Mouse (Mus musculus): ENCODE measurements around the gene Sema3g. TPM values are rescaled to one million over a fixed set of nuclear protein-coding genes. Genes with fewer than 3 reads are reported as not detected.

The Sema3g gene
- total RNA-seq, 1 experiment from 2014 or later: 6.3 TPM

DNA sequence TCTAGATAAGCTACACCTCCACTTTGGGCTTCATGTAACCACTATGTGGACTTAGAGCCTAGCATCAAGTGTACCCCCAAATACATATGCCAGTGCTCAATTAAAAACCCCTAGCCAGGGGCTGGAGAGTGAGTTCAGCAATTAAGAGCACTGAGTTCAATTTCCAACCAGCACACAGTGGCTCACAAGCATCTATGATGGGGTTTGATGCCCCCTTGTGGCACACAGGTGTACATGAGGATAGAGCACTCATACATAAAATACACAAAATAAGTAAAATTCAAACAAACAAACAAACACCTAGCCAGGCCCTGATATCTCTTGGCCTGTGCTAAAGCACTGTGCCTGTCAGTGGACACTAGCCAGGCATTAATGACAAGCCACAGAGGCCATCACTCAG is 21.7 kb upstream of the Sema3g start:
- no peak for DNase-seq

DNA sequence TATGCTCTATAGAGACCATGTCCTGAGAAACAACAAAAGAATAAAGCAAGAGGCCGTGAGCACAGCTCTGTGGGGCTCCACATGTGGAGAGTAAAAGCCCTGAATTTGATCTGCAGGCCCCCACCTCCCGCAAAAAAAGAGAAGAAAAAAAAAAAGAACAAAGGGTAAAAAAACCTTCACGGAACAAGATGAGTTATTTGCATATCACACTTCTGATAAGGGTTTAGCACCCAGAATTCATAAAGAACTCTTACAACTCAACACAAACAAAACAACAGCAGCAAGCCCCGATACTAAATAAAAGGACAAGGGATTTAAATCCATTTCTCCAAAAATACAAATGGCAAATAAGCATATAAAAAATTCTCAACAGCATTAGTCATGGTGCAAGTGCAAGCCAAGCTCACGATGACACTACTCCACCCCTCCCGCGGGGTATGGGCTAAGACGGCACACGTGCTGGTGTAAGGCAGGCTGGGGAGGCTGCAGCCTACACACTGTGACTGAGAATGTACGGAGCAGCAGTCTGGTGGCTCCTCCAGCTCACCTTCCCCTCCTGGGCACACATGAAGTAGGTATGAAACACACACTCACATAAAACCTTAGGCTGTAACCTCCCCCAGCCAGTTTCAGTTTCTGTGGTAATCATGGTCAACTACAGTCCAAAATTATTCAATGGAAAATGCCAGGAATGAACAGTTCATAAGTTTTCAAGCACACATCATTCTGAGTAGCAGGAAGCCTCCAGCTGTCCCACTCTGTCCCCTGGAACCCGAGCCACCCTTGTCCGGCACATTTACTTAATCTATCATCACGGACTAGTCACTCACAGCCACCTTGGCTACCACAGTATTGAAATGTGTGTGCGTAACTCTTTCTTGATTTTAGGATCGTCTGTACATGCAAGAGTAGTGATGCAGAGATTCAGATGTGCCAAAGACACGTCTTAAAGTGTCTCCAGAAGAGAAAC is 19.8 kb upstream of the Sema3g start:
- DNase-seq: peak; percentile 68

DNA sequence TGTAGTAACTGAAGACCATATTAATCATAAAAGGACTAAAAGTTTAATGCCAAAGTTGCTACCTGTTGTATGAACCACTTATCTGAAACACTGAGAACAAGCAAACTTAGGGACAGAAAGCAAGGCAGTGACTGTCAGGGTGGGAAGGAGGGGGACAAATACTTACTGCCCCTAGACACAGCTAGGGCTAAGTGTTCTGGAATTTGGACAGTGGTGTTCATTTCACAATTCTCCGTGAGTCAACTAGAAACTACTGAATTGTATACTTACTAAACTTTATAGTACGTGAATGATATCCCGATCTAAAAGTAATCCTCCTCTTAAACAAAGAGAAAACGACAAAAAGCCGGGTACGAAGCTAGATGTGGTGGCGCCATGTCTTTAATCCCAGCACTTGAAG is 18.1 kb upstream of the Sema3g start:
- DNase-seq: no peak

DNA sequence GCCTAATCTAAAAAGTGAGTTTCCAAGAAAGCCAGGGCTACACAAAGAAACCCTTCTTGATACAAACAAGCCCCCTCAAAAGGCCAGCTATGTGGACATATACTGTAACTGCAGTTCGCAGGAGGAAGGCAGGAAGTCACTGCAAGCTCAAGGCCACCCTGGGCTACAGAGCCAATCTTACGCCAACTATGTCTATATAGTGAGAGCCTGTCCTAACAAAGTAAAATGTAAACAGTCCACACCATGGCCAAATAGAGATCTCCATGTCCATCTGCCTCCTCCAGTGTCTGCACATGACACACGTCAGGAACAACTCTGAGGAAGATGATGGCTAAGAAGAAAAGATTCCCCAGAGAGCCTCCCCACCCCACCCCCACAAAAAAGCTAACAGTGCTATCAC is 17.6 kb upstream of the Sema3g start:
- no peak for DNase-seq

DNA sequence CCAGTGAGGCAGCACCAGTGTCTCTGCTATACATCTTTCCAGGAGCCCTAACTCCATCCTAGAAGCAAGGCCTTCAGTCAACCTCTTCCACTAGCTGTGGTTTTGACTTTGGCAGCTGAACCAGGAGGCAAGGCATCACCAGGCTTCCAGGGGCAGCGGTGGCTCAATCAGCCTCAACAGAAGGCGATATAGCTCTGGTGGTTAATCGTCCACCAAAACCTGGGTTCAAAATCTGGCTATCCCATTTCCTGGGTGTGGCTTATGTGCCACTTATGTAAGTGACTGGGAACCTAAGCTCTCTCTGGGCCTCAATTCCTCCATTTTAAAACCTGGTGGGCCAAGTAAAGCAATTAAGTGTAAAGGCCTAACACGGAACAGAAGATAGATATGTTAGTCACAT is 12.8 kb upstream of the Sema3g start:
- DNase-seq: no peak

DNA sequence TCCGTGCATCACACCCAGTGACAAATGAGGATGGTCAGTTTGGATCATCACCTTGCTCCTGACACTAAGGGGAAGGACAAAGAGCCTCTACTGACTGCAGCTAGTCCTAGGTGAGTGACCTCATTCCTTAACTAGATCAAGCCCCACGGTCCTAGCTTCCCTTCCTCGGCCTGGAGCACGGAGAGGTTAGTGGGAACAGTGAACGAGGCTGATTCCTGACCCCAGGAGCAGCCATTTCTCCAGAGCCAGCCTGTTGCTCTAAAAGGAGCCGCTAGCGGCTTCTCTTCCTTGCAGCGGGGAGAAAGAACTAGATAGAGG is 12.5 kb upstream of the Sema3g start:
- DNase-seq: no peak

DNA sequence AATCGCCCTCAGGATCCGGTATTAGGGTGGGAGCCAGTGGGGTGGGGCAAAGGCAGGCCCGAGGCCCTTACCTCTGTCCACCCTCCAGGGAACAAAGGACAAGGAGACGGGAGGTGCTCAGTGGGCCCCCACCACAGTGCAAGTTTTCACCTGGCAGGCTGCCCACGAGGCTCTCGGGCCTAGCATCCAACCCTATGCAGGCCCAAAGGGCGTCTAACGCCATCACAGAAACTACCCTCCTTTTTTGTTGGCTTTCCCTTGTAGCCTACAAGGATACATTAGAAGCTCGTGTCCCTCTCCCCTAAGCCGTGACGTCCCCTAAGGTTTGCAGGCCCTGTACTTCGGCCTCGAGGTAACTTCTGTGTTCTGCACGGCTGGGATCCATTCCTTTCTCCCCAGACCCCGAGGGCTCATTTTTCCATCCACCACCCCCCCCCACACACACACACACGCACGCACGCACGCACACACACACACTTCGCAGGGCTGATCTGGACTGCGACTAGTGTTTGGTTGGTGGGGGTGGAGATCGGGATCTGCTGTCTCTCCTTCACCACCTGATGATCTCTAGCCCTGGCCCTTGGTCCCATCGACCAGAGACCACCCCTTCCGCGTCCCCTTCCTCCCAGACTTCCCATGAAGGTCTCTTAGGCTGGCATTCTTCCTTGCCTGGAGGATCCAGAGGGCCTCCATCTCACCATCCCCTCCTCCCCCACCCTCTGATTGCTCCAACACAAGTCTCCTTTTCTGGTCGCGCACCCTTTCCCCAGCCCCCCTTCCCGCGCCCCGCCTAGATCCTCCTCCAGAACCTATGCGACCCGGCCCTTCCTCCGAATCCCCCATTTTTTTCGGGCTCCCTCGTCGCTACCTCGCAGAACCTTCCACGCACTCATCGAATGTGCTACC is 11.8 kb upstream of the Sema3g start:
- DNase-seq: peak; percentile 62

DNA sequence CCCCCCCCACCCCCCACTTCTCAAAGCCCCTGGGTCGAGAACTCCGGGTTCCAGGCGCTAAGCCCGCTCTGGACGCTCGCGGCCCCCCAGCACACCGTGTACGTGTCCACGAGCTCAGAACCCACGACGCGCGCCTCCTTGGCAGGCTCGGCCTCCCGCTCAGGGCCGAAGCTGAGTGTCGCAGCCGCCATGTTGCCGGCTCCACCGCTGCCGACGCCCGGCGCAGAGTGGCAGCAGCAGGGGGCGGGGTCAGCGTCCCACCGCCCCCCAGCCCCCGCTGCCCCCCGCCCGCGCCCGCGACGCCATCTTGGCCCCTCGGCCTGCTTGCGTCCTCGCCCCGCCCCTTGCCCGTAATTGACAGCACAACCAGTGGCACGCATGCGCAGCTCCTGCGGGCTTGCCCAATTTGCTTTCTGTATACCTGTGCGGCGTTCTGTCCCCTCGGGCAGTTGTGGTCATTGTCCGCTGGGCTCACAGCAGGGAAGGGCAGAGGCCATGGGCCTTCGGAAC is 11.1 kb upstream of the Sema3g start:
- peak; percentile 98 for DNase-seq

DNA sequence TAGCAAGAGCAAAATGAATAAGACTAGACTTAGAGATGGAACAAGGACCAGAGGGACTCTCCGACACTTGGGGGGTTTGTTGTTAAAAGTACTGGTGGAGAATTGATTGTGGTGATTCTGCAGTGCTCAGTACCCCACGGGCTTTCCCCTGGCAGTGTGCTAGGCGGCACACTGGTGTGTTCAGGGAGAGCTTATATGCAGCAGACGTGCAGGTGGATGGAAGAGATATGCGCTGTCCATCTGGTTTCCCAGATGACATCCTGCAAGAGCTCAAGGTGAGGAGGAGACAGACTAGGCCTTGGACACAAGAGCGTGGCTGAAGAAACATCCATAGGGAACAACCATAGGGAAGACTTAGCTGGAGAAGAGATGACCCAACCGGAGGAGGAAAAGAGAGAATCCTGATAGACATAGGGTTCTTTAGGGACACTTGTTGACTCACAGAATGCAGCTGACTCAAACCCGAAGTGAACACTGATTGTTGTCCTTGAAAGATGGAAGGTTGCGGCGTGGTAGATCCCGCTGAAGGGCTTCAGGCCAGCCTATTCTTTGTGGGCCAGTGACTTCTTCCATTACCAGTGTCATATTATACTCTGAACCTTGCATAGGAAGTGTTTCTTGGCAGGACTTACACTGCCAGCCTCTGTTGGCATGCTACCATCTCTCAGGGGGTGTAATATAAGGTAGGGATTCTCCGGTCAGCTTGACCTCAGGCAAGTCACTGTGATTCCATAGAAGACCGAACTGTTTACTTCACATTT is 10.4 kb upstream of the Sema3g start:
- DNase-seq: peak; percentile 23

DNA sequence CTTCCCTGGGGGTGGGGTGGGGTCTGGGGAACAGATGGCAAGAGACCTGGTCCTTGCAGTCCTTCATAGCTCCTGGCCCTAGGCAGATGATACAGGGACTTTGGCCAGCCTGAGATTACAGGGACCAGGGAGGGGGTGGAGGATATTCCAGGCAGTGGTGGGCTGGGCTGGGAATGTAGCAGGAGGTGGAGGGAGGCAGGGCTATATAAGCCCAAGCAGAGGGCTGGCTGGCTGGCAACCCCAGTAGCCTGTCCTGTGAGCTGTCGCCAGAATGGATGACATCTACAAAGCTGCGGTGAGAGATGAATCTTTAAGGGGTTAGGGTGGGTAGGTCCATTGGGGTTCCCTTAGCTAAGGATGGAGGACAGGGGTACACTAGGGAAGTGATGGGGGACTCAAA is 9.6 kb upstream of the Sema3g start, which contains the start of gene Tnnc1:
TSS of gene Tnnc1 (plus strand) at position 229 of the 400 bp plus-strand sequence.
- DNase-seq: no peak

DNA sequence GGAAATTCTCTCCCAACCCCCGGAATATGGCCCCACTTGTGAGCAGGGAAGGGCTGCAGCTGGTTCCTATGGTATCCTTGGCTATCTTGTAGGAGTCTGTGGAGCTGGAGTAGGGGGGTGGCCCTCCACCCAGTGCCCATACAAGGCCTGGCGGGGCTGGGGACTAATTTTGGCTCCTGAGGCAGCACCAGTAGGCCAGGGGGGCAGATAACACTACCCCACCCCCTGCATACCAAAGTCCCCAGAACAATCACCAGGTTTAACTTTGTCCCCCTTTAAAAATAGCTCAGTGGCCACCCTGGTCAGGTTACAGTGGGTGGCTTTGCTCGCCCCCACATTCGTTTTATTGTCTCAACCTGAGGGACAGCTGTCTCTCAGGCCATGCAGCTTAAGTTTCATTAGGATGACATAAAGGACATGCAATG is 8.5 kb upstream of the Sema3g start:
- no peak for DNase-seq

DNA sequence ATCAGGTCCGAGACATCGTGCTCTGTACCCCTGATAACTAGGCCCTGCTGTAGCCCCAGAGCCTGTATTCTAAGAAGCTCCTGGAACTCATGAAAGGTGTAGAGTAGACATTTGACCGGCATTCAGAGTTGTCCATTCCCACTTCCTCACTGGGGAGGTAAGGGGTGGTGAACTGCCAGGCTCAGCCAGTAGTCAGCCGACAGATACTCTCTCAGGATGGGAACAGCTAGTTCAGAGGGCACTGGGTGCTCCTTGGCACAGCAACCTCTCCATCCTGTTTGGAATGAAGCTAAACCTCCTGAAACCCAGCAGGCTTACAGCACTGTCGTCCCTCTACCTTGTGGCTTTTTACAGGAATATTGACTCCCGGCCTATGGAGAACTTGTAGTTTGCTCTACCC is 5.8 kb upstream of the Sema3g start:
- no peak for DNase-seq

DNA sequence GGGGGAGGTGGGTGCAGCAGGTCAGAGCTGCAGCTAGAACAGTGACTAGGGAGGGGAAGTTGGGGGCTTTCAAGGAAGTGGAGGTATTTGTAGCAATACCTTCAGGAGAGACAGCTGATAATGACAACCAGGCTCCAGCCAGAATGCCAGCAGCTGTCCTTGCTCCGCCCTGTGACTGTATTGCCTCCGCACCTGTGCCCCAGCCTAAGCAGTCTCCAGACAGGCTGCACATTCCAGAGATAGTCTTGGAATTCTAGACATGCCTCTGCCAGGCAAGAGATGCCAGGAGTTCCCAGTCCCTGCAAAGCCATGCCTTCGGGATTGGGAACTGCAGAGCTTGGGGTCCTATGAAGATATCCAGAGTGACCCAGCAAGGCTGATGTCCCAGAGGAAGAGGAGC is 5.2 kb upstream of the Sema3g start:
- no peak for DNase-seq

DNA sequence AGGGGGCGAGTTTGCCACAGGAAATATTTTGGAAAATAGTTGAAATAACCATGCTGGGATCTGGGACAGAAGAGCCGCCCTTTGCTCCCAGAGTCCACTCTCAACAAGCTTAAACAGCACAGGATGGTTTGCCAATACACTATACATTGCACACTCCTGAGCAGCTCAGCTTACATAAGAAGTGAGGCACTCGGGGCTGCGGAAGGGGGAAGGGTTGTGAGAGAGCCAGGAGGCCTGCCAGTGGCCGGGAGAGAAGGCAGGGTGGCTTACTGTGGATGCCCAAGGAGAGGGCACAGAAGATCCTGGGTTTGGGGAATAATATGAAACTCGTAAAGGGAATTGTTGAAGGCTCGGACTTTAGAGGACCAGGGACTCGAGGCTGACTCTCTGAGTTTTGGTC is 3.8 kb upstream of the Sema3g start:
- no peak for DNase-seq

DNA sequence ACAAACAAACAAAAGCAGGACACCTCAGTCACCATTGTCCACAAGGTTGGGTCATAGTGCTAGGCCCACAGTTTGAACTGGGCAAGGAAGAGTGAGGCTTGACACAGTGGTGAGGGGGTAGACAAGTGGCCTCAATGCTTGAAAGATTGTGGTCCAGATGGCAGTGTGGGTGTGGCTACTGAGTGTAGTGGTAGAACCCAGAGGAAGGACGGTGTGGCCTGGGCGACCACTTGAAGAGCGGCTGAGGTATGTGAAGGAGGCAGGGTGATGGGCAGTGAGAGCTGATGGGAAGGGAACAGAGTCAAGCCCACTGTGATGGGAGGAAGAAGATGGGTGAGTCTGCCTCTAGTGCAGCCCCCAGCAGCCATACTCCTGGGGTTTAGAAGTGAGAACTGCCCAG is 3.0 kb upstream of the Sema3g start:
- no peak for DNase-seq

DNA sequence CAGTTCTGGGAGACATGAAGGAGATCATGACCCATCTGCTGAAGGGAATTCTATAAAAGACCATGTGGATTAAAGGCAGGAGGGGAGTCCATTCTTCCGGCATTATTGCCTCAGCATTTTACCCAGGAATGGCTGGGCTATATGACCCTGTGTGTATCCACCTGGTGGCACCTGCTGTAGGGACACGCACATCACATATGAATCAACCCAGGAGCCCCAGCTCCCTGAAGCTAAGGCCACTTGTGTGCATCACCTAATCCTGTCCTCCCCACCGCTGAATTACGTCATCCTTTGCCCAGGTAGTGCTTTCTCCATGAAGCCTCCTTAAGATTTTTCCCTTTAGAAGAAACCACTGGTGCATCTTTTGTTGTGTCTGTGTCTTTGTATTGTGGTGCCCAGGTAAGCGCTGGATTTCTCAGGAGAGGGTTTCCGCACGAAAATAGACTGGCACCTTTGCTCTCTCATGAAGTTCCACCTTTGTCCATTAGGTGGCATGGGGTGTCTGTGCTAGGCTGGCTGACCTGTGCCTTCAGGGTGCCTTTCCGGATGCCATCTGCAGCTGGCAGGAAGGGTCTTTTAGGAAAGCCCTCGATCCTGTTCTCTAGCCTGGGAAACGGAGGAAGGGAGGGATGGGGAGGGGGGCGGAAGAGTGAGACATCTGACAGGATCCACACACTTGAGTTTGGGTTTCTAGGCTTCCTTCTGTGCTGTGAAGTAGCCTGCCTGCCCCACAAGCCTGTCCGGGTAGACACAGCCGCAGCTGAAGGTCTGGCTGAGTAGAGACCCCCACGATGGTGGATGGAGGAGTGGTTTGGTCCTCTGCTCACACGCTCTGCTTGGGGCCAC is 2.3 kb upstream of the Sema3g start:
- DNase-seq: peak; percentile 58

DNA sequence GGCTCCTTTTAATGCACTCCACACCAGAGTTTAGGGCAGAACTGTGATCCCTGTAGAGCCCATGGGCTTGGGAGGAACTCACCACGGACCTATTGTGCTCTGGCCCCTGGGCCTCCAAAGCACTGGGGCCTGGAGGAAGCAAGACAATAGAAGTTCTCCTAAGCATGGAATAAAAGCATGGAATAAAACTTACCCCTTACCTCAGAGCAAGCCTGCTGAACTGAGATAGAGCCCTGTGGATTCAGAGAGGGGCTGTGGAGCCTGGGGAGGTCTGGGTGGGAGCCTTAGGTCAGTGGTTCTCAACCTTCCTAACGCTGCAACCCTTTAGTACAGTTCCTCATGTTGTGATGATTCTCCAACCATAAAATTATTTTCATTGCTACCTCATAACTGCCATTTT is 814 bp upstream of the Sema3g start, which contains the start of gene Nisch:
TSS of gene Nisch (minus strand) at position 101 of the 400 bp plus-strand sequence.
- no peak for DNase-seq

DNA sequence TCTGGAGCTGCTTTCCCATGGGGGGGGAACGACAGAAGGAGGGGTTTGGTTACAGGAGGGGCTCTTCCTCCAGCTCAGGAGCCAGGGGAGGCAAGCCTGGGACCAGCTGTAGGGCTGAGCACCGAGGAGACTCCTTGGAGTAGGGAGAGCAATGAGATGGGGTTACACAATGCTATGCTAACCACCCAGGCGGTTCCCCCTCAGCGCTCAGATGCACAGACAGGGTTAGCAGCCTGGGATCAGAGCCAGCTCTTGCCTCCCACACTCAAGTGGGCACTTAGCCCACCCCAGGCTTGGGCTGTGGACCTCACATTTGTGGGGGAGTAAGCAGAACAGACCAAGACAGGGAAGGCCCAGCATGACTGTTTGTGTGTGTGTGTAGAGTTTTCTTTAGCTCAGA is 9.3 kb downstream of the Sema3g start:
- DNase-seq: no peak

DNA sequence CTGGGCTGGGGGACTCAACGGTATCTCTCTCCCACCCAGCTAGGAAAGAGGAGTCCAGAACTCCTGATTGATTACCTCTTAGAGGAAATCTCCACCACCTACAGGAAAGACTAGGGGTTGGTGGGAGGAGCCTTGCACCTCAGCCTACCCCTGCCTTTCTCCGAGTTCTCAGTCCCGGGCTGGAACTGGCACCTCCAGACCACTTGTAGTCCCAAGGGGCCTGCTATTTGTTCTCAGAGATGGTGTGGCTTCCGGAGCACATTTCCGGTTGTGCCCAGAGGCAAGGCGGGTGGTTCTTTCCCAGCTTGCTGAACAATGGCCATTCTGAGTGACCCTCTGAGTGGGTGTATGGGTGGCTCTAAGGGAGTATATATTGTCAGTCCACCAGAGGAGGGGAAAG is 10.6 kb downstream of the Sema3g start:
- no peak for DNase-seq

DNA sequence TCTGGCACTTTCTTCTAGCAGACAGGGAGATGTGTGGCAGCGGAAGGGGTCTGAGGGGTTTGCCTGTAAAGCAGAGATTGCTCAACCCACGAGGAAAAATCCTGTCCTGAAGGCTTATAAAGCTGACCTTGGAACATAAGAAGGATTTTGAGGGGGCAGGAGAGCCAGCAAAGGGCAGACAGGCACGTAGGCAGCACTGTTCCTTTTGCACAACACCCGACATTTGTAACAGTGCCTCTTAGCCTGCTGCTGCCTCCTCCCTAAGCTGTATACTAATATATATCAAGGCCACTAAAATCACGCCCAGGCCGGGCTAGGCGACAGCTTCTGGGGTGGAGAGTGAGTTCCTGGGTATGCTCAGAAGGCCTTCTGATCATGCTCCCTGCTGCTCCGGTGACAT is 12.8 kb downstream of the Sema3g start:
- DNase-seq: no peak

DNA sequence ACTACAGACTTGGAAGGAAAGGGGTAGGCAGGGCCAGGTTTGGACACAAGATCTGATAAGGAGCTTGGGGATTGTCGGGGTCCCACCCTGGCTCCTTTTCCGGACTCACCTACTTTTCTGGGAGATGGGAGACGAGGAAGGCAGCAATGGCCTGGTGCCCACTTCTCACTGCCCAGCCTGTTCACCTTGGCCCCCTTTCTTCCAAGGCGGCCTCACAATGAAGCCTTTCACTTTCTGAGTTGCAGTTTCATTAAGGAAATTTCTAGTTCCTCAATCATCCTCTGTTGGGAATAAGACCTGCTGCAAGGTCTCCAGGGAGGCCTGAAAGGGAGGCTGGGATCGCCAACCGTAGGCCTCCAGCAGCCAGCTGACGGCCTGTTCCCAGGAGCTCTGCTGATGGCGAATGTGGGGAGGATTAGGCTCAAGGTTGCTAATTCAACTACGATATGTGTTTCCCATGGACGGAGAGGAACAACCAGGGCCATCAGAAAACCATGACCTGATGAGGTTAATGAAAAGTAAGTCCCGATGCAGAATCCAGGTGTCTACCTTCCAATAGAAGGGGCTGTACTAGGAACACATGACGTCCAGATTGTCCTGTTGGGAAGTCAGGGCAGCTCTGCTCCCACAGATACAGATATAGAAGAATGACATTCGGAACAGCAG is 14.9 kb downstream of the Sema3g start:
- DNase-seq: no peak

Data from adrenal gland, postnatal 25 days (tissue).